Mouse (Mus musculus) liver, postnatal 0 days (tissue): ENCODE data around the gene Epm2aip1.

ENCODE experiments used
- CTCF ChIP-seq: sonication (generic); IDR thresholded peaks from 2 replicates; pipeline ENCODE4 v1.5.1; 2016; ENCODE audit warnings: antibody characterized with exemption, low read depth
- EP300 ChIP-seq: IDR thresholded peaks from 2 replicates; pipeline ENCODE4 v1.6.1; 2016; ENCODE audit warnings: antibody characterized with exemption, low read depth, mild to moderate bottlenecking

DNA sequence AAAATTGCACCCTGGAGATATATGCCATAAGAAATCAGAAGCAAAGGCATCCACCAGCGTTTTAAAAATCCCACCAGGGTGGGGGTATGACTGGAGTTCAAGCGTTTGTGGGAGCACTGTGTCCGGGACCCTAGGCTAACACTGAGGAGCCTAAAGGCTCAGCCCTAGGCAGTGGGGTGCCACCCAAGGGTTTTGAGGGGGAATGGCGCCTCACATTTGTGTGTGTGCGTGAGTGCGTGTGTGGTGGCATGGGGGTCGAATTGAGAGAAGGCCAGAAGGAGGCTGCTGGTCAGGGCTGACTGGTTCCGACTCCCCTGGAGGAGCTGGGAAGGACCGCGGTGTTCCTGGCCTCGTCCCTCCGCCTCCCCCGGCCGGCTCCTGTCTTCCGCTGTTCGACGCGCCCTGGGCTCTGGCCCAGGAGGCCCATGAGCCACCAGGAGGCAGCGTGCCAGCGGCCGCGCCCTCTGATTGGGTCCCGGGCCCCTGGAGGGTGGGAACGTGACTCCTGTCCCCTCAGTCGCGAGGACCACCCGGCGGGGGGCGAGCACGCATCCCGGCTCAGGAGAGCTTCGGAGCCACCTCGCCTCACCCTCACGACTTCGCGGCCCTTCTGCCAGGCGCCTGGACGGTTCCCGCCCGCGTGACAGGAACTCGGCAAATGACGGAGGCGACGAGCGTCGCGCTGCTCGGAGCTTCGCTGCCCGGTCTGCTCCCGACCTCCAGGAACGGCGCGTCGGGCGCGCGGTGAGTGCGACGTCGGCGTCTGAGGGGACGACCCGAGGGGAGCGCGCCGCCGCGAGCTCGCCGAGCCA lies 39.5 kb downstream of the Epm2aip1 start, which contains the start of gene Trank1:
- TF ChIP-seq CTCF (no peak), EP300 (no peak)
